Mouse (Mus musculus) heart, adult 2 months (tissue): ENCODE data around the gene Sspn.

Experiments used
- CTCF ChIP-seq: fragments of 200-600 bp; IDR thresholded peaks from 2 replicates; pipeline ENCODE4 v1.8.1; 2022; ENCODE audit warnings: antibody characterized with exemption, mild to moderate bottlenecking, moderate library complexity
- EP300 ChIP-seq: fragments of 200-500 bp; IDR thresholded peaks from 2 replicates; pipeline ENCODE4 v1.6.1; 2011; ENCODE audit warnings: low read depth, low read length, control low read depth; ENCODE audit not compliant: insufficient read depth
- POLR2A ChIP-seq: fragments of 200-500 bp; IDR thresholded peaks from 2 replicates; pipeline ENCODE4 v1.6.1; 2011; ENCODE audit warnings: mild to moderate bottlenecking, low read depth, low read length, control low read depth; ENCODE audit not compliant: insufficient read depth

DNA sequence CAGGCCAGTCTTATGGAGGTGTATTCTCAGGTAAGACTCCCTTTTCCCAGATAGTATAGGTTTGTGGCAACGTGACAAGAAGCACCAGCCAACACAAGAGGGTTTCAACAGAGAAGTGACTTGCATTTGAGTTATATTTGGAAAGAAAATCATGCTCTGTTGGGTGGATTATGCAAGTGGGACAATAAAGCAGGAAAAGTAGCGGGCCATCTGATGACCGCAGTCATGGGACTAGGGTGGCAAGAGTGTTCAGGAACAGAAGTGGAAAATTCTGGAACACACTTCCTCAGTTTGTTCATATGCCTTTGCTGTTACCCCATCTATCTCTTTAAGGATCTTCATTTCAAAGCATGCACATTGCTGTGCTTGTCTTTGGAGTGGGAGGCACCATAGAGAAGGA is 82.9 kb downstream of the Sspn start:
- TF ChIP-seq POLR2A (no peak), CTCF (no peak), EP300 (no peak)
